ENCODE assay signal across 15 mouse cellular contexts in the genomic region with DNA sequence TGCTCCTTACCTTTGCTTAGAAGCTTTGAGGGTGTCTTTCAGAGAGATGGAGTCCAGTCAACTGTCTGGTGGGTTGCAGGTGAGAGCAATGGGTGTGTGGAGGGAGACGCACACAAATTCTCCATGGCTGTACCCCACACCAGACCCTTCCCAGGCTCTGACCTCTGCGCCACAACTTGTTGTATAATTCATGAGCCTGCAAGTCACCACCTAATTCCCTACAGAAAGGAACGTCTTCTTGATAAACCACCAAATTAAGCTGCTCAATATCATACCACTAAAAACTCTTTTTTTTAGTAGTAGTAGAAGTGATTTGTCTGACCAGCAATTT.
A peak's percentile ranks its signal among the peaks of the same experiment; 100 is the strongest.
DNase-seq lines count a peak whose midpoint lies in the region; ATAC-seq and TF ChIP-seq lines count a peak whose summit lies in the region.
"Had no signal": no experiment of that assay in that cellular context is flagged by ENCODE, and none has a peak within 500 bp of the region (broad histone marks: within the 10 kb centered on the region; RNA-seq: fewer than 3 reads in every experiment).

No protein-coding gene starts in this region.

- peaks cover 53% of the 10 kb centered on the region for H3K4me1 ChIP-seq in forebrain, embryonic 10.5 days
- H3K4me1 ChIP-seq in forebrain, embryonic 16.5 days (replicated peaks; ENCODE audit: control insufficient read depth, insufficient read depth, low read length) = peaks cover 44% of the 10 kb centered on the region
- no peaks in the 10 kb centered on the region; the same call in 1 of the 2 replicates for H3K4me1 ChIP-seq in hindbrain, postnatal 0 days (ENCODE audit: insufficient read depth, low read length)
- peaks cover 11% of the 10 kb centered on the region; the same call in 1 of the 2 replicates for H3K4me1 ChIP-seq in neural tube, embryonic 14.5 days (ENCODE audit: control insufficient read depth, insufficient read depth, low read length)

- WGBS in forebrain, embryonic 10.5 days = 63% methylated on average over 3 of the region's 3 CpGs
- WGBS in forebrain, embryonic 16.5 days = 20% methylated on average over 3 of the region's 3 CpGs
- 21% methylated on average over 3 of the region's 3 CpGs for WGBS in hindbrain, postnatal 0 days
- WGBS in neural tube, embryonic 14.5 days = 22% methylated on average over 3 of the region's 3 CpGs

- TF ChIP-seq CTCF in hindbrain, postnatal 0 days (IDR thresholded peaks at IDR 0.05; ENCODE audit: low read depth) = no peak

- peak; percentile 27; the same call in 1 of the 2 replicates for ATAC-seq in forebrain, embryonic 16.5 days
- ATAC-seq in hindbrain, postnatal 0 days = no peak
- ATAC-seq in neural tube, embryonic 14.5 days (ENCODE audit: low read depth) = no peak; the same call in 1 of the 2 replicates

- DNase-seq in forebrain, embryonic 10.5 days (ENCODE audit: extremely low spot score, low spot score) = no peak
- DNase-seq in hindbrain, postnatal 0 days (ENCODE audit: low spot score) = no peak
- DNase-seq in heart, postnatal 4 days = no peak
- DNase-seq in lung, postnatal 36 days = no peak
- DNase-seq in kidney, postnatal 36 days = no peak
- DNase-seq: adrenal gland, adult 2 months; cerebellum, adult 8-10 months; heart, adult 18-20 months; kidney, adult 11 months; kidney, postnatal 10 days; lung, adult 18-20 months; thymus, adult 2 months had no signal

- H3K27me3 ChIP-seq in forebrain, embryonic 10.5 days (ENCODE audit: poor library complexity, severe bottlenecking) = peaks cover 5% of the 10 kb centered on the region; the same call in 1 of the 2 replicates
- no peaks in the 10 kb centered on the region for H3K27me3 ChIP-seq in forebrain, embryonic 16.5 days (replicated peaks; ENCODE audit: control insufficient read depth, insufficient read depth, low read length)
- H3K27me3 ChIP-seq in hindbrain, postnatal 0 days (ENCODE audit: insufficient read depth, low read length) = no peaks in the 10 kb centered on the region
- no peaks in the 10 kb centered on the region for H3K27me3 ChIP-seq in neural tube, embryonic 14.5 days (ENCODE audit: control insufficient read depth, insufficient read depth, low read length)

- H3K36me3 ChIP-seq in forebrain, embryonic 10.5 days (replicated peaks) = no peaks in the 10 kb centered on the region
- no peaks in the 10 kb centered on the region for H3K36me3 ChIP-seq in forebrain, embryonic 16.5 days (ENCODE audit: control insufficient read depth, insufficient read depth)
- no peaks in the 10 kb centered on the region for H3K36me3 ChIP-seq in hindbrain, postnatal 0 days (ENCODE audit: insufficient read depth, low read length)
- no peaks in the 10 kb centered on the region for H3K36me3 ChIP-seq in neural tube, embryonic 14.5 days (ENCODE audit: control insufficient read depth, insufficient read depth, low read length)

- peak overlapping the region; percentile 76 for H3K27ac ChIP-seq in forebrain, embryonic 10.5 days
- peak overlapping the region; percentile 81 for H3K27ac ChIP-seq in forebrain, embryonic 16.5 days (ENCODE audit: low read length)
- peak overlapping the region; percentile 41; the same call in 1 of the 2 replicates for H3K27ac ChIP-seq in hindbrain, postnatal 0 days
- peak overlapping the region; percentile 68 for H3K27ac ChIP-seq in neural tube, embryonic 14.5 days (ENCODE audit: low read depth, low read length)
- H3K27ac ChIP-seq: macrophage had no signal

- no peak overlapping the region for H3K9ac ChIP-seq in forebrain, embryonic 16.5 days (replicated peaks; ENCODE audit: low read depth, low read length)
- no peak overlapping the region for H3K9ac ChIP-seq in hindbrain, postnatal 0 days (replicated peaks; ENCODE audit: low read length)
- H3K9ac ChIP-seq in neural tube, embryonic 14.5 days (replicated peaks; ENCODE audit: low read depth, low read length) = no peak overlapping the region

- H3K9me3 ChIP-seq in forebrain, embryonic 10.5 days = no peaks in the 10 kb centered on the region; the same call in 1 of the 2 replicates
- H3K9me3 ChIP-seq in forebrain, embryonic 16.5 days (ENCODE audit: control insufficient read depth, low read length) = no peaks in the 10 kb centered on the region
- H3K9me3 ChIP-seq in hindbrain, postnatal 0 days (ENCODE audit: low read length) = no peaks in the 10 kb centered on the region
- H3K9me3 ChIP-seq in neural tube, embryonic 14.5 days (ENCODE audit: control insufficient read depth, low read length) = no peaks in the 10 kb centered on the region

- no peak overlapping the region for H3K4me3 ChIP-seq in forebrain, embryonic 10.5 days
- no peak overlapping the region for H3K4me3 ChIP-seq in forebrain, embryonic 16.5 days (replicated peaks; ENCODE audit: low read length)
- no peak overlapping the region for H3K4me3 ChIP-seq in hindbrain, postnatal 0 days (ENCODE audit: low read length)
- no peak overlapping the region for H3K4me3 ChIP-seq in neural tube, embryonic 14.5 days (ENCODE audit: low read depth, low read length)

- peak overlapping the region; percentile 23 for H3K4me2 ChIP-seq in forebrain, embryonic 16.5 days (ENCODE audit: low read length)
- H3K4me2 ChIP-seq in hindbrain, postnatal 0 days (ENCODE audit: low read depth, low read length) = 0 out of 2 replicates have a peak overlapping the region, but pooled peaks have one; percentile 8
- 0 out of 2 replicates have a peak overlapping the region, but pooled peaks have one; percentile 12 for H3K4me2 ChIP-seq in neural tube, embryonic 14.5 days (ENCODE audit: low read depth, low read length)
